Mouse (Mus musculus): Measurements from ENCODE around the gene Spg20. TPM values are rescaled to one million over a fixed set of nuclear protein-coding genes. Genes with fewer than 3 reads are reported as not detected.

Spg20 gene
- polyA plus RNA-seq, 1 experiment from 2014 or later: 38.9 TPM

DNA sequence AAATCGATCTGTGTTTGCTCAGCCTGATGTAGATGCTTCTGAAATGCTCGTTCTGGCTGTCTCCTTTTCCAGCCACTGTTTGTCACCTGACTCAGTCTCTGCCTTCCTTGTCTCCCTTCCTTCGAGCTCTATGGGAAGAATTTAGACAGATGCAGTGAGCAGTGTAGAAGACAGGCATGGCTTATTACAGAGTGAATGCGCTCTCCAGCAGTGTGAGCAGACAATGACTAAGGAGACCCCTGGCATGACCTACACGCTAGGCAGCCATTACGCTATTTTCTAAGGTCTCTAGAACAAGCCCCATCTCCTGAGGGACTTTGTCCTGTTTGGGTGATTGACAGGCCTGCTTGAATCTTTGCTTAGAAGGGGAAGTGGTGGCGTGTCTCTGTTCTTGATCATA lies 49.2 kb downstream of the Spg20 start:
- ATAC-seq (ENCODE audit: low FRiP score): no peak
- no peak overlapping the region for H3K4me2 ChIP-seq
- H3K36me3 ChIP-seq (replicated peaks): no peaks in the 10 kb centered on the region
- no peaks in the 10 kb centered on the region for H3K27me3 ChIP-seq
- 53% methylated on average over 7 of the region's 7 CpGs for WGBS
- no peak overlapping the region for H3K27ac ChIP-seq
- no peak overlapping the region for H3K9ac ChIP-seq
- H3K4me3 ChIP-seq (replicated peaks): no peak overlapping the region
- H3K4me1 ChIP-seq: 0 out of 2 replicates have a peak, but pooled peaks cover 5% of the 10 kb centered on the region
- H3K9me3 ChIP-seq: no peaks in the 10 kb centered on the region

DNA sequence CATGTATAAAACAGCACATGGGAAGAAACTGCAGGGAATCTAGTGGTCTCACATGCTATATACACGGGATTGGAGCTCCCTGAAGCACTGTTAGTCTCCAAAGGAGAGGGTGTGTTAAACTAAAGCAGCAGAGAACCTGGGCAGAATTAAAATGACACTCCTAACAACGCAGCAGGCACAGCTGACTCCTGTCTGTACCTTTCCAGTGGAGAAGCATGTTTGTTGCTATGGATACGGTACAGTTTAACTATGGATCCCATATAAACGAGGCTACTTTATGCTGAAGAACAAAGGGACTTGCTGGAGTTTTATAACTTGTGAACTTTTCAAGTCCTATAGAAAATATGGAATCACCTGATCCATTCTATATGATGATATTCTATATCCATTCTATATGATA lies 51.6 kb downstream of the Spg20 start:
- no peak for ATAC-seq (ENCODE audit: low FRiP score)
- H3K4me3 ChIP-seq (replicated peaks): no peak overlapping the region
- no peaks in the 10 kb centered on the region for H3K27me3 ChIP-seq
- H3K9me3 ChIP-seq: no peaks in the 10 kb centered on the region
- 70% methylated on average over 4 of the region's 4 CpGs for WGBS
- H3K9ac ChIP-seq: no peak overlapping the region
- no peaks in the 10 kb centered on the region for H3K4me1 ChIP-seq
- no peak overlapping the region for H3K27ac ChIP-seq
- no peak overlapping the region for H3K4me2 ChIP-seq
- H3K36me3 ChIP-seq (replicated peaks): no peaks in the 10 kb centered on the region

DNA sequence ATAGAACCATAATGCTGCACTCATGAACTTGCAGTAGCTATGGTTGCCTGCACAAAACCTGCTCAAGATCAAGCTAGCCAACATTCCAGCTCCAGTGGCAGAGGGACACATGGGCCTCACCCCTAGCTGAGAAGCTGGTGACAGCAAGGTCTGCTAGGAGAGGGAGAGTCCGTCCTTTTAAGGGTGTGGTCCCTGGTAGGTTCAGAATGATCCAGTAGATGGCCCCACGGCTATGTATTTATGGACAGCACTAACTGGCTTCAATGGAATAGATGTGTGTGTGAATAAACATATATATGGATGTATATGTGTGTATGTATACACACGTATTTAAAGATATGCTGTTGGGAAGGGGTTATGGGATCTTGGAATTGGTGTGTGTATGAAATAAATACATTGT lies 60.6 kb downstream of the Spg20 start:
- 83% methylated on average over 3 of the region's 3 CpGs for WGBS

DNA sequence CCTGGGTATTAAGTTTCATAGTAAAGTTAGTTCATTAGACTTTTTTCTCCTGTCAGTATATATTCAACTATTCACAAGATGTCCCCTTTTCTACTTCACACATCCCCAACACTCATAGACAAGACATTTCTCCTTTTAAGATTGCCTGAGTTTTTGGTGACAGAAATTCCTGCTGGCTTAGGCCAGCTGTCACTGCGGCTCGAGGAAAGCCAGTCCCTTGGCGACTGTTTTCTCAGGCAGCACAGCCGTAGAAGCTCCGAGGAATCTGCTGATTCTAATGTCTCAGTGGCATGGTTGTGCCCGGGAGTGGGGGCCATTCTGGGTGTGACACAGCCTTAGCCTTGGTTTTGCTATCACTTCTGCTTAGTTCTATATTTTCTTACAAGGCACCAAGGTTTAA lies 65.4 kb downstream of the Spg20 start:
- no peaks in the 10 kb centered on the region for H3K9me3 ChIP-seq
- no peak overlapping the region for H3K27ac ChIP-seq
- H3K9ac ChIP-seq: no peak overlapping the region
- no peaks in the 10 kb centered on the region for H3K27me3 ChIP-seq
- H3K4me3 ChIP-seq (replicated peaks): no peak overlapping the region
- no peaks in the 10 kb centered on the region for H3K36me3 ChIP-seq (replicated peaks)
- no peak overlapping the region for H3K4me2 ChIP-seq
- 77% methylated on average over 6 of the region's 6 CpGs for WGBS
- no peaks in the 10 kb centered on the region; the same call in 1 of the 2 replicates for H3K4me1 ChIP-seq
- no peak for ATAC-seq (ENCODE audit: low FRiP score)

More for the DNA sequence above, 60.6 kb downstream of the Spg20 start:
- Histone ChIP-seq H3K9me3 (no peaks in the 10 kb centered on the region), H3K4me1 (no peaks in the 10 kb centered on the region), H3K36me3 (replicated peaks) (no peaks in the 10 kb centered on the region), H3K27ac (no peak overlapping the region), H3K4me2 (no peak overlapping the region), H3K4me3 (replicated peaks) (no peak overlapping the region), H3K27me3 (no peaks in the 10 kb centered on the region), H3K9ac (no peak overlapping the region)
- ATAC-seq (ENCODE audit: low FRiP score): no peak

DNA sequence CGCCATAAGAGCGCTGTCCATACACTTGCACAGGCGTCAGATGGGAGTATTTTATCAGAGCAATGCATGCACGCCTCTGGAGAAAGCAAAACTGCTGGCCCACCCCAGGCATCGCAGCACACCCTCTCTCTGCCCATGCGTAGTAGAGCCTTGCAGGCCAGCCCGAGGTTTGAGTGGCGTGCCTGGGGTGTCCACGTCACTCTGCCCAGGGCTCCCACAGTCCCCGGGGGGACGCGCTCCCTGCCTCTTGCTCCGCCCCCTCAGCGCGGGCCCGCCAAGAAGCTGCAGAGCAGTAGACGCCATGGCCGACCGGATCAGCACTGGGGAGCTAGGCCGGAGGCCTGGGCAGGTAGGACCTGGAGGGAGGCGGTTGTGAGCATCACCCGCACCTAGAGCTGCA lies 69.9 kb downstream of the Spg20 start, which contains the start of gene Sohlh2:
Gene Sohlh2, plus strand, starts transcription at position 263 of the 400 bp plus-strand sequence.
- ATAC-seq (ENCODE audit: low FRiP score): no peak
- Histone ChIP-seq H3K27ac (no peak within 1 kb of the TSS), H3K27me3 (no peaks in the 10 kb centered on the region), H3K36me3 (replicated peaks) (no peaks in the 10 kb centered on the region), H3K4me1 (no peaks in the 10 kb centered on the region; the same call in 1 of the 2 replicates), H3K9ac (no peak within 1 kb of the TSS), H3K4me2 (no peak within 1 kb of the TSS), H3K9me3 (no peaks in the 10 kb centered on the region), H3K4me3 (replicated peaks) (no peak within 1 kb of the TSS)
- 93% methylated on average over 22 of the region's 22 CpGs for WGBS

Small RNAs within 50 kb of the gene (microRNA-seq; reads per million reads assigned to microRNA genes)
- gene Gm22029: not detected

Other genes starting within 250 kb of the Spg20 start
- 0.50 and 0.74 TPM in 2 replicates for gene Sertm1, start 196.2 kb upstream of the Spg20 start, polyA plus RNA-seq (2016; fragmentation: Nextera tagmentation; extraction: Ambion mirVana)
- gene Ccna1, start 56.6 kb upstream of the Spg20 start, polyA plus RNA-seq (2016; fragmentation: Nextera tagmentation; extraction: Ambion mirVana): 3.2 and 6.0 TPM in 2 replicates
- gene Ccdc169, start 25.2 kb downstream of the Spg20 start, polyA plus RNA-seq (2016; fragmentation: Nextera tagmentation; extraction: Ambion mirVana): 0.09 and 0.10 TPM in 2 replicates
- not detected in 2 replicates for gene Sohlh2, start 69.9 kb downstream of the Spg20 start, polyA plus RNA-seq (2016; fragmentation: Nextera tagmentation; extraction: Ambion mirVana)
- gene Dclk1, start 130.3 kb downstream of the Spg20 start, polyA plus RNA-seq (2016; fragmentation: Nextera tagmentation; extraction: Ambion mirVana): 148 and 156 TPM in 2 replicates